Mouse (Mus musculus) MEL (cell line): ENCODE results near the gene Adamts7. TPM values are rescaled to one million over a fixed set of nuclear protein-coding genes. Genes with fewer than 3 reads are reported as not detected.

Experiments used
- DNase-seq: peaks from one replicate; pipeline ENCODE4 v3.0.0; 2011; ENCODE audit warnings: low read depth, low spot score
- H3K27ac ChIP-seq: 2 replicates; pipeline ENCODE4 v1.5.1; 2012; ENCODE audit warnings: low read depth, mild to moderate bottlenecking, control low read depth, low read length, moderate library complexity; ENCODE audit not compliant: control insufficient read depth
- H3K27me3 ChIP-seq, 2 experiments: fragments of 150-350 bp in 1 of 2; sonication (generic) in 1 of 2; 2 replicates each; pipeline ENCODE4 v1.6.1; 2012; ENCODE audit warnings: low read length in 2 of 2, mild to moderate bottlenecking in 2 of 2, improper control_type of control experiment in 1 of 2, moderate library complexity in 1 of 2; ENCODE audit not compliant: insufficient read depth in 2 of 2, control insufficient read depth in 1 of 2
- H3K36me3 ChIP-seq, 2 experiments: 2 replicates each; pipeline ENCODE4 v1.6.1; 2012 to 2014; ENCODE audit warnings: low read length in 2 of 2, improper control_type of control experiment in 1 of 2, inconsistent platforms in 1 of 2, mild to moderate bottlenecking in 1 of 2; ENCODE audit not compliant: insufficient read depth in 2 of 2, control insufficient read depth in 1 of 2
- H3K4me1 ChIP-seq, 2 experiments: fragments of 150-350 bp in 1 of 2; sonication (generic) in 1 of 2; 2 replicates each; pipeline ENCODE4 v1.6.1; 2012; ENCODE audit warnings: low read length in 2 of 2, improper control_type of control experiment in 1 of 2, mild to moderate bottlenecking in 1 of 2; ENCODE audit not compliant: insufficient read depth in 2 of 2, control insufficient read depth in 1 of 2
- H3K4me3 ChIP-seq, 2 experiments: fragments of 150-350 bp in 1 of 2; sonication (generic) in 1 of 2; 2 replicates each; pipeline ENCODE4 v1.5.1; 2012; ENCODE audit warnings: low read depth in 2 of 2, low read length in 2 of 2, mild to moderate bottlenecking in 2 of 2, moderate library complexity in 2 of 2, control low read depth in 1 of 2, improper control_type of control experiment in 1 of 2; ENCODE audit not compliant: control insufficient read depth in 1 of 2, insufficient read depth in 1 of 2
- H3K79me2 ChIP-seq: 2 replicates; pipeline ENCODE4 v1.6.1; 2012; ENCODE audit warnings: mild to moderate bottlenecking, low read length, moderate library complexity; ENCODE audit not compliant: control insufficient read depth, poor library complexity, insufficient read depth
- H3K9ac ChIP-seq: 2 replicates; pipeline ENCODE4 v1.6.1; 2012; ENCODE audit warnings: low read depth, mild to moderate bottlenecking, control low read depth, low read length, moderate library complexity; ENCODE audit not compliant: control insufficient read depth, poor library complexity, severe bottlenecking
- H3K9me3 ChIP-seq: fragments of 150-350 bp; sonication (generic); replicated peaks from 2 replicates; pipeline ENCODE4 v1.6.1; 2012; ENCODE audit warnings: mild to moderate bottlenecking, low read length, improper control_type of control experiment, moderate library complexity; ENCODE audit not compliant: insufficient read depth
- E2F4 ChIP-seq: IDR thresholded peaks from 2 replicates; pipeline ENCODE4 v1.6.1; 2011; ENCODE audit warnings: low read depth, low read length, improper control_type of control experiment, borderline replicate concordance
- GATA1 ChIP-seq: IDR thresholded peaks from 2 replicates; pipeline ENCODE4 v1.6.1; 2011; ENCODE audit warnings: low read depth, low read length, improper control_type of control experiment
- MAFK ChIP-seq: IDR thresholded peaks from 2 replicates; pipeline ENCODE4 v1.6.1; 2011; ENCODE audit warnings: low read depth, mild to moderate bottlenecking, low read length, improper control_type of control experiment, borderline replicate concordance
- MAX ChIP-seq: IDR thresholded peaks from 2 replicates; pipeline ENCODE4 v1.6.1; 2011; ENCODE audit warnings: low read length, improper control_type of control experiment
- MAZ ChIP-seq: IDR thresholded peaks from 2 replicates; pipeline ENCODE4 v1.6.1; 2012; ENCODE audit warnings: low read depth, mild to moderate bottlenecking, inconsistent platforms, low read length, improper control_type of control experiment
- NRF1 ChIP-seq: IDR thresholded peaks from 2 replicates; pipeline ENCODE4 v1.6.1; 2014; ENCODE audit warnings: low read depth, mild to moderate bottlenecking, inconsistent platforms, low read length, improper control_type of control experiment, moderate library complexity; ENCODE audit not compliant: poor library complexity, insufficient read depth, severe bottlenecking
- POLR2AphosphoS2 ChIP-seq: IDR thresholded peaks from 2 replicates; pipeline ENCODE4 v1.6.1; 2011; ENCODE audit warnings: low read length, improper control_type of control experiment
- POLR2AphosphoS5 ChIP-seq: IDR thresholded peaks from 2 replicates; pipeline ENCODE4 v1.6.1; 2012; ENCODE audit warnings: low read depth, borderline replicate concordance, mild to moderate bottlenecking, inconsistent platforms, low read length, moderate library complexity, mixed read lengths
- RAD21 ChIP-seq: IDR thresholded peaks from 2 replicates; pipeline ENCODE4 v1.6.1; 2011; ENCODE audit warnings: mild to moderate bottlenecking, low read depth, low read length, improper control_type of control experiment
- RCOR1 ChIP-seq: IDR thresholded peaks from 2 replicates; pipeline ENCODE4 v1.6.1; 2012; ENCODE audit warnings: low read depth, mild to moderate bottlenecking, inconsistent platforms, low read length, improper control_type of control experiment
- SIN3A ChIP-seq: IDR thresholded peaks from 2 replicates; pipeline ENCODE4 v1.6.1; 2012; ENCODE audit warnings: low read length, improper control_type of control experiment, inconsistent platforms
- TAL1 ChIP-seq: IDR thresholded peaks from 2 replicates; pipeline ENCODE4 v1.6.1; 2012; ENCODE audit warnings: mild to moderate bottlenecking, inconsistent platforms, low read length, moderate library complexity, mixed read lengths
- TBP ChIP-seq: IDR thresholded peaks from 2 replicates; pipeline ENCODE4 v1.8.0; 2011; ENCODE audit warnings: low read depth, low read length, improper control_type of control experiment
- UBTF ChIP-seq: IDR thresholded peaks from 2 replicates; pipeline ENCODE4 v1.6.1; 2012; ENCODE audit warnings: low read depth, mild to moderate bottlenecking, inconsistent platforms, low read length, improper control_type of control experiment, moderate library complexity, borderline replicate concordance; ENCODE audit not compliant: insufficient read depth
- USF2 ChIP-seq, 2 experiments: IDR thresholded peaks; 2 replicates each; pipeline ENCODE4 v1.6.1; 2011 to 2012; ENCODE audit warnings: improper control_type of control experiment in 2 of 2, low read length in 2 of 2, borderline replicate concordance in 1 of 2, inconsistent platforms in 1 of 2, low read depth in 1 of 2, mild to moderate bottlenecking in 1 of 2; ENCODE audit not compliant: insufficient read depth in 1 of 2
- ZC3H11A ChIP-seq: IDR thresholded peaks from 2 replicates; pipeline ENCODE4 v1.6.1; 2012; ENCODE audit warnings: low read depth, mild to moderate bottlenecking, inconsistent platforms, low read length, improper control_type of control experiment
- ZKSCAN1 ChIP-seq: IDR thresholded peaks from 2 replicates; pipeline ENCODE4 v1.6.1; 2012; ENCODE audit warnings: low read depth, mild to moderate bottlenecking, inconsistent platforms, low read length, improper control_type of control experiment, moderate library complexity
- ZMIZ1 ChIP-seq: IDR thresholded peaks from 2 replicates; pipeline ENCODE4 v1.6.1; 2012; ENCODE audit warnings: low read depth, mild to moderate bottlenecking, inconsistent platforms, low read length, improper control_type of control experiment, moderate library complexity
- polyA plus RNA-seq, 2 experiments: library from polyadenylated mRNA; stranded (reverse) in 1 of 2; unstranded in 1 of 2; fragments of >175 nt in 1 of 2; fragments of >200 nt in 1 of 2; gene quantifications; 2 replicates each; pipeline versions ENCODE4 v1.2.1 to v1.2.4; 2012; ENCODE audit warnings: low replicate concordance in 2 of 2, low read depth in 1 of 2; ENCODE audit not compliant: insufficient read length in 2 of 2, insufficient read depth in 1 of 2, missing spikeins in 1 of 2
- total RNA-seq: library from RNA; depleted of rRNA; stranded (reverse); fragments of 300-350 nt; gene quantifications from 2 replicates; pipeline ENCODE4 v1.2.3, GENCODE M21; 2012

Adamts7 gene
- total and polyA plus RNA-seq, 3 experiments: 0.03 TPM; not detected in 2

GRCm38 (mm10) chr9:90217501-90217900 lies 54.6 kb downstream of the Adamts7 start:
- no peaks in the 10 kb centered on the region for H3K79me2 ChIP-seq
- peaks cover 0 to 8% of the 10 kb centered on the region in 2 experiments; a peak in 2 of 4 replicates for H3K36me3 ChIP-seq
- no peak overlapping the region for H3K9ac ChIP-seq
- H3K27ac ChIP-seq: no peak overlapping the region
- no peaks in the 10 kb centered on the region for H3K9me3 ChIP-seq
- no peak overlapping the region for H3K4me3 ChIP-seq
- TF ChIP-seq POLR2AphosphoS2: no peak
- no peak for TF ChIP-seq MAZ
- no peak for TF ChIP-seq UBTF
- TF ChIP-seq POLR2AphosphoS5: no peak
- TF ChIP-seq ZC3H11A: no peak
- TF ChIP-seq SIN3A: no peak
- TF ChIP-seq NRF1: no peak
- TF ChIP-seq ZKSCAN1: no peak
- TF ChIP-seq MAX: no peak
- TF ChIP-seq E2F4: no peak
- TF ChIP-seq TBP: no peak
- H3K27me3 ChIP-seq: no peaks in the 10 kb centered on the region
- no peak for DNase-seq
- H3K4me1 ChIP-seq: no peaks in the 10 kb centered on the region

GRCm38 (mm10) chr9:90222275-90222674 lies 59.4 kb downstream of the Adamts7 start:
- no peak overlapping the region for H3K4me3 ChIP-seq
- H3K4me1 ChIP-seq: peaks cover 0 to 3% of the 10 kb centered on the region in 2 experiments; a peak in 1 of 4 replicates
- H3K27ac ChIP-seq: no peak overlapping the region
- TF ChIP-seq RAD21 (no peak), E2F4 (no peak), MAZ (no peak), RCOR1 (no peak), POLR2AphosphoS2 (no peak), POLR2AphosphoS5 (no peak)
- TF ChIP-seq, all 39 proteins: peak for 0
- Histone ChIP-seq H3K36me3 (peaks cover 2 to 16% of the 10 kb centered on the region in 2 experiments; a peak in 2 of 4 replicates), H3K27me3 (no peaks in the 10 kb centered on the region), H3K9ac (no peak overlapping the region), H3K79me2 (no peaks in the 10 kb centered on the region), H3K9me3 (no peaks in the 10 kb centered on the region)
- DNase-seq: no peak

- H3K9ac ChIP-seq: no peak overlapping the region
- no peak overlapping the region for H3K27ac ChIP-seq
- TF ChIP-seq RAD21 (no peak), USF2 (IDR thresholded peaks at IDR 0.05; ENCODE audit: borderline replicate concordance in 1 of 2, insufficient read depth in 1 of 2, low read depth in 1 of 2, low read length in 2 of 2) (no peak), GATA1 (no peak), ZMIZ1 (no peak), SIN3A (no peak), MAFK (no peak), POLR2AphosphoS2 (no peak), TAL1 (no peak), MAX (no peak), TBP (no peak), E2F4 (no peak)
- peaks cover 0 to 3% of the 10 kb centered on the region in 2 experiments; a peak in 1 of 4 replicates for H3K4me1 ChIP-seq
- H3K36me3 ChIP-seq: peaks cover 2 to 14% of the 10 kb centered on the region in 2 experiments; a peak in 2 of 4 replicates
- H3K4me3 ChIP-seq: no peak overlapping the region
- no peaks in the 10 kb centered on the region for H3K27me3 ChIP-seq
- H3K79me2 ChIP-seq: no peaks in the 10 kb centered on the region
- no peaks in the 10 kb centered on the region for H3K9me3 ChIP-seq
- DNase-seq: no peak
Observed at GRCm38 (mm10) chr9:90226081-90226741, 63.3 kb downstream of the Adamts7 start.
